ENCODE assay signal across 25 mouse cellular contexts in genomic region chr4:4828131-4828530, GRCm38 (mm10).
"Had no signal": no experiment of that assay in that cellular context is flagged by ENCODE, and none has a peak within 500 bp of the region (broad histone marks: within the 10 kb centered on the region; RNA-seq: fewer than 3 reads in every experiment).

No protein-coding gene starts in this region.

- H3K27ac ChIP-seq: gastrocnemius, adult 2 months; heart, embryonic 10.5 days; hindbrain, embryonic 10.5 days; hindbrain, embryonic 12.5 days; hindbrain, embryonic 14.5 days; intestine, embryonic 15.5 days; layer of hippocampus, adult 2 months; left cerebral cortex, adult 2 months; limb, embryonic 10.5 days; limb, embryonic 12.5 days had no signal

- H3K4me1 ChIP-seq: heart, embryonic 10.5 days; heart, embryonic 12.5 days; hindbrain, embryonic 10.5 days; hindbrain, embryonic 12.5 days; intestine, embryonic 15.5 days; limb, embryonic 10.5 days; limb, embryonic 12.5 days had no signal

- DNase-seq: gastrocnemius, adult 2 months; gastrocnemius, postnatal 10 days; gastrocnemius, postnatal 25 days; heart, adult 18-20 months; heart, postnatal 10 days; heart, postnatal 4 days; kidney, adult 18-20 months; kidney, adult 8-10 months; kidney, postnatal 14 days; kidney, postnatal 36 days; liver had no signal

- H3K27me3 ChIP-seq: heart, embryonic 12.5 days; hindbrain, embryonic 12.5 days; intestine, embryonic 15.5 days; limb, embryonic 12.5 days had no signal

- H3K36me3 ChIP-seq: heart, embryonic 10.5 days; heart, embryonic 12.5 days; hindbrain, embryonic 10.5 days; hindbrain, embryonic 12.5 days; intestine, embryonic 15.5 days; limb, embryonic 10.5 days; limb, embryonic 12.5 days had no signal

- H3K4me2 ChIP-seq: heart, embryonic 12.5 days; hindbrain, embryonic 12.5 days; hindbrain, embryonic 14.5 days; intestine, embryonic 15.5 days; limb, embryonic 12.5 days; liver, embryonic 11.5 days had no signal

- H3K9me3 ChIP-seq: heart, embryonic 10.5 days; heart, embryonic 12.5 days; hindbrain, embryonic 10.5 days; hindbrain, embryonic 12.5 days; intestine, embryonic 15.5 days; limb, embryonic 10.5 days; limb, embryonic 12.5 days had no signal

- H3K9ac ChIP-seq: heart, embryonic 12.5 days; hindbrain, embryonic 12.5 days; hindbrain, embryonic 14.5 days; intestine, embryonic 15.5 days; limb, embryonic 12.5 days had no signal

- H3K4me3 ChIP-seq: gastrocnemius, adult 2 months; heart, embryonic 10.5 days; heart, embryonic 12.5 days; hindbrain, embryonic 10.5 days; hindbrain, embryonic 12.5 days; intestine, embryonic 15.5 days; layer of hippocampus, adult 2 months; left cerebral cortex, adult 2 months; limb, embryonic 10.5 days; limb, embryonic 12.5 days had no signal

- ATAC-seq: hindbrain, embryonic 16.5 days; inflammation-experienced regulatory T-cells, adult 6 months; intestine, embryonic 15.5 days; intestine, postnatal 0 days had no signal
